Mouse (Mus musculus) adrenal gland, postnatal 14 days (tissue): ENCODE measurements at regions not wholly inside any gene's neighbourhood (a gene's known extent, or its start where the extent isn't known, plus 50 kb on each side); places are given as distances from the start of the nearest gene placed in this dataset.

Experiments used
- DNase-seq: peaks from one replicate; pipeline ENCODE4 v3.0.0; 2021; ENCODE audit warnings: mixed read lengths

GRCm38 (mm10) chr7:74224378-74224777 lies 210.9 kb upstream of the St8sia2 start:
- no peak for DNase-seq

GRCm38 (mm10) chr7:74200661-74201060 lies 187.2 kb upstream of the St8sia2 start:
- peak; percentile 27 for DNase-seq

- no peak for DNase-seq
These were observed 185.3 kb upstream of the St8sia2 start for GRCm38 (mm10) chr7:74198796-74199195.

GRCm38 (mm10) chr7:74184661-74185060 lies 171.2 kb upstream of the St8sia2 start:
- DNase-seq: peak; percentile 24

GRCm38 (mm10) chr7:74174206-74174605 lies 160.7 kb upstream of the St8sia2 start:
- DNase-seq: no peak

GRCm38 (mm10) chr7:74173230-74173612 lies 159.7 kb upstream of the St8sia2 start:
- no peak for DNase-seq

- DNase-seq: no peak
These were observed 159.2 kb upstream of the St8sia2 start for GRCm38 (mm10) chr7:74172504-74173229.

GRCm38 (mm10) chr7:74151590-74151989 lies 138.1 kb upstream of the St8sia2 start:
- no peak for DNase-seq

GRCm38 (mm10) chr7:74143236-74143635 lies 129.7 kb upstream of the St8sia2 start:
- no peak for DNase-seq

GRCm38 (mm10) chr7:74138169-74138568 lies 124.7 kb upstream of the St8sia2 start:
- DNase-seq: no peak

- no peak for DNase-seq
These were observed 116.8 kb upstream of the St8sia2 start for GRCm38 (mm10) chr7:74130206-74130836.

GRCm38 (mm10) chr7:74112071-74112470 lies 98.6 kb upstream of the St8sia2 start:
- no peak for DNase-seq

- peak; percentile 21 for DNase-seq
These were observed 94.9 kb upstream of the St8sia2 start for GRCm38 (mm10) chr7:74108347-74108746.

- peak; percentile 19 for DNase-seq
These were observed 93.9 kb upstream of the St8sia2 start for GRCm38 (mm10) chr7:74107176-74107928.

- no peak for DNase-seq
These were observed 78.0 kb upstream of the St8sia2 start for GRCm38 (mm10) chr7:74091402-74092025.

- DNase-seq: no peak
These were observed 67.4 kb upstream of the St8sia2 start for GRCm38 (mm10) chr7:74080846-74081235.

- DNase-seq: no peak
These were observed 66.8 kb upstream of the St8sia2 start for GRCm38 (mm10) chr7:74080079-74080845.

- DNase-seq: no peak
These were observed 59.1 kb upstream of the St8sia2 start for GRCm38 (mm10) chr7:74072632-74073031.

GRCm38 (mm10) chr7:74070836-74071235 lies 57.3 kb upstream of the St8sia2 start:
- DNase-seq: no peak

GRCm38 (mm10) chr7:74065449-74066099 lies 52.1 kb upstream of the St8sia2 start:
- DNase-seq: no peak
